Mouse (Mus musculus): ENCODE measurements around the gene Cpb2. TPM values are rescaled to one million over a fixed set of nuclear protein-coding genes. Genes with fewer than 3 reads are reported as not detected.

Gene Cpb2
- not detected for total RNA-seq (2023)

DNA sequence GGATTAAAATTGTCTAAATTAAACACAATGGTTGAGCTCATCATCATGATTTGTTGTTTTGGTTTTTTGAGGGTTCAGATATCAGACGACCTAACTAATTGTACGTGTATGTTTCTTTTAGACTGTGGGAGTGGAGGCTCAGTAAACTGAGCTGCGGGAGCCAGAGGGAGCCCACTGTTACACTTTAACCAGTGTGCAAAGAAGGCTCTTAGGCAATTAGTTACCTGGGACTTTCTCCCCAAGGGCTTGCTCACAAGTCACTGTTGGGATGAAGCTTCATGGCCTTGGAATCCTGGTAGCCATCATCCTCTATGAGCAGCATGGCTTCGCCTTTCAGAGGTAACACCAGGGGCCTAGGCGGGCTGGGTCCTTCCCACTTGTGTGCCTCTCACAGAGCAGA, at the start of gene Cpb2:
Cpb2 (plus strand) TSS at position 201 of the 400 bp plus-strand sequence.

DNA sequence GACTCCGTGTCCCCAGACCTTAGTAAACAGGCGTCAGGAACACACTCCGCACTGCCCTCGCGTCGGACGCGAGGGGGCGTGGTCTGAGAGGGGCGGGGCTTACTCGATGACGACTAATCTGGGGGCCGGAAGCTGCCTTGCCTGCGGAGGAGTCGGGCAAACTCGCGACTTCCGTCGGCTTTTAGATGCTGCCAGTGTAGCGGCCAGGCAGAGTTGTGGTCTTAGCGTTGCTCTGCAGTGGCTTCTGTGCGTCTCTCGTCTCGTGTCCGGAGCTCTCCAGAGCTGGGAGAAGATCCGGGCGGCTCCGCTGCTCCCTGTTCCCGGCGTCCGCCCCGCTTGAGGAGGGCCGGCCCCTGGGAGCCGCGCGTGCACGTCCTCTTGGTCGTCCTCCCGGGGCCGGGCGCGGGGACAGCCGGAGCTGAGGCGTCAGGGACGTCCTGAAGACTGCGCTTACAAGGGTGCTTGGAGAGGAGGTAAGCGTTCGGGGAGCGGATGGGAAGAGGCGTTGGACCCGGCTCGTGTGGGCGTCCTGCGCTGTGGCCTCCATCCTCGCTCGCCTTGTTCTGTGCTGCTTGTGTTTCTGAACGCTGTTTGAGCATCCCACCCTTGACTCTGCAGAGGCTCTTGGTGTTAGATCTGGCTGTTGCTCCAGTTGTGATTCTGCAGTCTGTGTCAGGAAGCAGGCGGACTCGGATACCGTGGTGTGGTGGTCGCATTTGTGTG, 42.3 kb downstream of the Cpb2 start, which contains the start of gene Zc3h13:
Zc3h13 (plus strand) TSS at position 181 of the 723 bp plus-strand sequence.

Other genes with a start within 250 kb of the Cpb2 start
- 4.2 TPM for gene Rubcnl, start 226.3 kb upstream of the Cpb2 start, total RNA-seq (2023)
- gene Lrrc63, start 111.4 kb upstream of the Cpb2 start, total RNA-seq (2023) = not detected
- 457 TPM for gene Lcp1, start 111.2 kb upstream of the Cpb2 start, total RNA-seq (2023)
- gene Zc3h13, start 42.1 kb downstream of the Cpb2 start, total RNA-seq (2023) = 63.4 TPM
- gene Siah3, start 213.7 kb downstream of the Cpb2 start, total RNA-seq (2023) = 1.3 TPM

Data from CD4-positive naive resting alpha-beta T cell, adult 57 days (primary cell).